Mouse (Mus musculus) ES-E14 (cell line): ENCODE measurements around the gene Cox19.

Experiments
- HCFC1 ChIP-seq: IDR thresholded peaks from 2 replicates; pipeline ENCODE4 v1.6.1; 2012; ENCODE audit warnings: low read length, inconsistent platforms, borderline replicate concordance; ENCODE audit not compliant: insufficient read depth
- MAFK ChIP-seq: IDR thresholded peaks from 2 replicates; pipeline ENCODE4 v1.6.1; 2014; ENCODE audit warnings: mild to moderate bottlenecking, low read depth, low read length, inconsistent platforms; ENCODE audit not compliant: insufficient read depth
- ZC3H11A ChIP-seq: IDR thresholded peaks from 2 replicates; pipeline ENCODE4 v1.6.1; 2012; ENCODE audit warnings: low read depth, mild to moderate bottlenecking, inconsistent platforms, low read length, borderline replicate concordance

GRCm38 (mm10) chr5:139317751-139318504, 33.3 kb downstream of the Cox19 start:
- TF ChIP-seq MAFK (no peak), HCFC1 (no peak), ZC3H11A (no peak)
